ENCODE assay signal across 10 mouse cellular contexts in genomic region chr10:98966407-98967215, GRCm38 (mm10). TPM values are rescaled to one million over a fixed set of nuclear protein-coding genes. Genes with fewer than 3 reads are reported as not detected.
DNase-seq lines count a peak whose midpoint lies in the region; ATAC-seq and TF ChIP-seq lines count a peak whose summit lies in the region.
"Had no signal": no experiment of that assay in that cellular context is flagged by ENCODE, and none has a peak within 500 bp of the region (broad histone marks: within the 10 kb centered on the region; RNA-seq: fewer than 3 reads in every experiment).

No protein-coding gene starts in this region.

- H3K4me1 ChIP-seq in intestine, embryonic 14.5 days (replicated peaks; ENCODE audit: control insufficient read depth, insufficient read depth, low read length), result peaks cover 14% of the 10 kb centered on the region; the same call in 1 of the 2 replicates
- no peaks in the 10 kb centered on the region for H3K4me1 ChIP-seq in intestine, postnatal 0 days (replicated peaks; ENCODE audit: control insufficient read depth, insufficient read depth, low read length)
- H3K4me1 ChIP-seq in neural tube, embryonic 11.5 days (ENCODE audit: control insufficient read depth, insufficient read depth, low read length), result no peaks in the 10 kb centered on the region
- no peaks in the 10 kb centered on the region for H3K4me1 ChIP-seq in hindbrain, embryonic 14.5 days (replicated peaks; ENCODE audit: control insufficient read depth, insufficient read depth, low read length)
- H3K4me1 ChIP-seq in stomach, embryonic 16.5 days (ENCODE audit: control insufficient read depth, insufficient read depth, low read length), result 0 out of 2 replicates have a peak, but pooled peaks cover 8% of the 10 kb centered on the region
- H3K4me1 ChIP-seq: limb, embryonic 12.5 days had no signal

- no peak for TF ChIP-seq CTCF in intestine, postnatal 0 days (IDR thresholded peaks at IDR 0.05; ENCODE audit: low read depth)

- H3K36me3 ChIP-seq in intestine, embryonic 14.5 days (ENCODE audit: control insufficient read depth, insufficient read depth, low read length), result peaks cover 21% of the 10 kb centered on the region
- H3K36me3 ChIP-seq in intestine, postnatal 0 days (ENCODE audit: control insufficient read depth, insufficient read depth), result peaks cover 18% of the 10 kb centered on the region
- H3K36me3 ChIP-seq in neural tube, embryonic 11.5 days (ENCODE audit: control insufficient read depth, insufficient read depth, low read length), result no peaks in the 10 kb centered on the region
- H3K36me3 ChIP-seq in hindbrain, embryonic 14.5 days (replicated peaks; ENCODE audit: control insufficient read depth, insufficient read depth), result peaks cover 17% of the 10 kb centered on the region
- no peaks in the 10 kb centered on the region for H3K36me3 ChIP-seq in stomach, embryonic 16.5 days (ENCODE audit: control insufficient read depth, insufficient read depth, low read length)

- peak; percentile 71 for ATAC-seq in intestine, embryonic 14.5 days (replicated peaks; ENCODE audit: low FRiP score, low TSS enrichment, low read depth)
- ATAC-seq in intestine, postnatal 0 days, result no peak
- ATAC-seq in neural tube, embryonic 11.5 days (ENCODE audit: insufficient read depth, low FRiP score, low TSS enrichment), result peak; percentile 45; the same call in 1 of the 2 replicates
- peak; percentile 51 for ATAC-seq in hindbrain, embryonic 14.5 days (ENCODE audit: low FRiP score)
- peak; percentile 58; the same call in 1 of the 2 replicates for ATAC-seq in stomach, embryonic 16.5 days (ENCODE audit: insufficient read depth, low FRiP score)
- ATAC-seq: midbrain, embryonic 13.5 days had no signal

- H3K4me2 ChIP-seq in intestine, embryonic 14.5 days (ENCODE audit: low read length), result no peak overlapping the region
- H3K4me2 ChIP-seq in intestine, postnatal 0 days (replicated peaks; ENCODE audit: low read depth), result no peak overlapping the region
- H3K4me2 ChIP-seq in neural tube, embryonic 11.5 days (ENCODE audit: low read depth), result no peak overlapping the region
- no peak overlapping the region for H3K4me2 ChIP-seq in hindbrain, embryonic 14.5 days (replicated peaks)
- no peak overlapping the region for H3K4me2 ChIP-seq in stomach, embryonic 16.5 days (ENCODE audit: low read depth, low read length)
- H3K4me2 ChIP-seq: limb, embryonic 12.5 days; midbrain, embryonic 13.5 days had no signal

- no peak overlapping the region for H3K9ac ChIP-seq in intestine, embryonic 14.5 days (ENCODE audit: low read length)
- H3K9ac ChIP-seq in intestine, postnatal 0 days (ENCODE audit: low read depth, low read length), result no peak overlapping the region
- H3K9ac ChIP-seq in neural tube, embryonic 11.5 days (ENCODE audit: low read length), result no peak overlapping the region
- H3K9ac ChIP-seq in hindbrain, embryonic 14.5 days, result no peak overlapping the region
- no peak overlapping the region for H3K9ac ChIP-seq in stomach, embryonic 16.5 days (ENCODE audit: low read length)
- H3K9ac ChIP-seq: limb, embryonic 12.5 days; midbrain, embryonic 13.5 days had no signal

- 53% methylated on average over 13 of the region's 13 CpGs for WGBS in intestine, embryonic 14.5 days
- whole genome bisulfite sequencing in intestine, postnatal 0 days, result 52% methylated on average over 13 of the region's 13 CpGs
- 72% methylated on average over 13 of the region's 13 CpGs for WGBS in neural tube, embryonic 11.5 days
- WGBS in hindbrain, embryonic 14.5 days, result 67% methylated on average over 13 of the region's 13 CpGs
- 36% methylated on average over 13 of the region's 13 CpGs for WGBS in stomach, embryonic 16.5 days

- DNase-seq in intestine, embryonic 14.5 days (ENCODE audit: low spot score), result no peak
- DNase-seq in neural tube, embryonic 11.5 days (ENCODE audit: low spot score), result no peak
- DNase-seq in neural tube, embryonic 10.5 days (ENCODE audit: extremely low spot score, low spot score), result no peak
- DNase-seq in hindbrain, embryonic 14.5 days (ENCODE audit: low spot score), result no peak
- DNase-seq in retina, postnatal 1 day, result no peak
- DNase-seq in cerebellum, adult 9-10 months, result no peak

- H3K27ac ChIP-seq in intestine, embryonic 14.5 days (ENCODE audit: low read depth), result no peak overlapping the region
- H3K27ac ChIP-seq in intestine, postnatal 0 days (ENCODE audit: low read depth, low read length), result no peak overlapping the region
- H3K27ac ChIP-seq in neural tube, embryonic 11.5 days (ENCODE audit: low read depth, low read length), result no peak overlapping the region
- H3K27ac ChIP-seq in hindbrain, embryonic 14.5 days, result no peak overlapping the region
- no peak overlapping the region; the same call in 1 of the 2 replicates for H3K27ac ChIP-seq in stomach, embryonic 16.5 days (ENCODE audit: low read length)
- H3K27ac ChIP-seq: limb, embryonic 12.5 days; midbrain, embryonic 13.5 days had no signal

- H3K4me3 ChIP-seq in intestine, embryonic 14.5 days (ENCODE audit: low read depth, low read length), result no peak overlapping the region
- no peak overlapping the region for H3K4me3 ChIP-seq in intestine, postnatal 0 days (ENCODE audit: low read depth, low read length)
- no peak overlapping the region for H3K4me3 ChIP-seq in neural tube, embryonic 11.5 days (ENCODE audit: low read depth, low read length)
- no peak overlapping the region for H3K4me3 ChIP-seq in hindbrain, embryonic 14.5 days (replicated peaks; ENCODE audit: low read length)
- H3K4me3 ChIP-seq in stomach, embryonic 16.5 days (replicated peaks; ENCODE audit: low read length), result no peak overlapping the region
- H3K4me3 ChIP-seq: limb, embryonic 12.5 days; midbrain, embryonic 13.5 days had no signal

- no peaks in the 10 kb centered on the region for H3K9me3 ChIP-seq in intestine, embryonic 14.5 days (ENCODE audit: control insufficient read depth, low read length)
- H3K9me3 ChIP-seq in intestine, postnatal 0 days (ENCODE audit: control insufficient read depth), result no peaks in the 10 kb centered on the region
- no peaks in the 10 kb centered on the region for H3K9me3 ChIP-seq in neural tube, embryonic 11.5 days (ENCODE audit: control insufficient read depth, low read length)
- no peaks in the 10 kb centered on the region for H3K9me3 ChIP-seq in hindbrain, embryonic 14.5 days (ENCODE audit: control insufficient read depth, low read length)
- H3K9me3 ChIP-seq in stomach, embryonic 16.5 days (replicated peaks; ENCODE audit: control insufficient read depth, low read length), result no peaks in the 10 kb centered on the region
- H3K9me3 ChIP-seq: limb, embryonic 12.5 days; midbrain, embryonic 13.5 days had no signal

- no peaks in the 10 kb centered on the region for H3K27me3 ChIP-seq in intestine, embryonic 14.5 days (replicated peaks; ENCODE audit: control insufficient read depth, insufficient read depth, low read length)
- H3K27me3 ChIP-seq in intestine, postnatal 0 days (replicated peaks; ENCODE audit: control insufficient read depth, insufficient read depth, low read length), result no peaks in the 10 kb centered on the region
- H3K27me3 ChIP-seq in neural tube, embryonic 11.5 days (ENCODE audit: control insufficient read depth, insufficient read depth, low read length), result no peaks in the 10 kb centered on the region
- no peaks in the 10 kb centered on the region for H3K27me3 ChIP-seq in hindbrain, embryonic 14.5 days (ENCODE audit: control insufficient read depth, insufficient read depth, low read length)
- no peaks in the 10 kb centered on the region for H3K27me3 ChIP-seq in stomach, embryonic 16.5 days (ENCODE audit: control insufficient read depth, insufficient read depth, low read length)
- H3K27me3 ChIP-seq: limb, embryonic 12.5 days; midbrain, embryonic 13.5 days had no signal

RNA-seq across cellular contexts. Expression of gene Atp2b1, which starts 52.4 kb away (rescaled TPM):
- polyA plus RNA-seq in intestine, embryonic 14.5 days (2014; fragmentation: Nextera tagmentation; extraction: Ambion mirVana), result 171 and 173 TPM in 2 replicates
- 179 and 193 TPM in 2 replicates for polyA plus RNA-seq in intestine, postnatal 0 days (2015; fragmentation: Nextera tagmentation; extraction: Ambion mirVana)
- polyA plus RNA-seq in neural tube, embryonic 11.5 days (2014; fragmentation: Nextera tagmentation; extraction: Ambion mirVana), result 131 and 132 TPM in 2 replicates
- polyA plus RNA-seq in hindbrain, embryonic 14.5 days (2014; fragmentation: Nextera tagmentation; extraction: Ambion mirVana), result 296 and 305 TPM in 2 replicates
- 119 and 122 TPM in 2 replicates for polyA plus RNA-seq in stomach, embryonic 16.5 days (2015; fragmentation: Nextera tagmentation; extraction: Ambion mirVana)
